Mouse (Mus musculus) heart, adult 2 months (tissue): ENCODE data around the gene Nbeal2.

Source experiments
- CTCF ChIP-seq: fragments of 200-600 bp; IDR thresholded peaks from 2 replicates; pipeline ENCODE4 v1.8.1; 2022; ENCODE audit warnings: antibody characterized with exemption, mild to moderate bottlenecking, moderate library complexity
- EP300 ChIP-seq: fragments of 200-500 bp; IDR thresholded peaks from 2 replicates; pipeline ENCODE4 v1.6.1; 2011; ENCODE audit warnings: low read depth, low read length, control low read depth; ENCODE audit not compliant: insufficient read depth
- POLR2A ChIP-seq: fragments of 200-500 bp; IDR thresholded peaks from 2 replicates; pipeline ENCODE4 v1.6.1; 2011; ENCODE audit warnings: mild to moderate bottlenecking, low read depth, low read length, control low read depth; ENCODE audit not compliant: insufficient read depth

- TF ChIP-seq CTCF = no peak
- peak; percentile 69 for TF ChIP-seq POLR2A
- peak; percentile 76; the same call in 1 of the 2 replicates for TF ChIP-seq EP300
Measured at GRCm38 (mm10) chr9:110665912-110666311, 12.0 kb upstream of the Nbeal2 start.
